Comparison of ENCODE assay signal across 9 mouse cellular contexts in genomic region chr7:144837891-144838488, GRCm38 (mm10). TPM values are rescaled to one million over a fixed set of nuclear protein-coding genes. Genes with fewer than 3 reads are reported as not detected.
DNase-seq lines count a peak whose midpoint lies in the region; ATAC-seq lines count a peak whose summit lies in the region.
"Had no signal": no experiment of that assay in that cellular context is flagged by ENCODE, and none has a peak within 500 bp of the region (broad histone marks: within the 10 kb centered on the region; RNA-seq: fewer than 3 reads in every experiment).

Gene Fgf3, plus strand, starts transcription at chr7:144838083.

- peaks cover 68% of the 10 kb centered on the region for H3K27me3 ChIP-seq in forebrain, embryonic 15.5 days
- peaks cover 94% of the 10 kb centered on the region for H3K27me3 ChIP-seq in liver, embryonic 15.5 days

- H3K4me2 ChIP-seq in forebrain, embryonic 15.5 days (replicated peaks), result peak within 1 kb of the TSS; percentile 66
- peak within 1 kb of the TSS; percentile 23 for H3K4me2 ChIP-seq in liver, embryonic 15.5 days

- H3K27ac ChIP-seq in forebrain, embryonic 15.5 days (replicated peaks), result no peak within 1 kb of the TSS
- H3K27ac ChIP-seq in liver, embryonic 15.5 days (replicated peaks), result no peak within 1 kb of the TSS

- no peaks in the 10 kb centered on the region for H3K36me3 ChIP-seq in forebrain, embryonic 15.5 days
- no peaks in the 10 kb centered on the region for H3K36me3 ChIP-seq in liver, embryonic 15.5 days (replicated peaks)

- ATAC-seq in forebrain, embryonic 15.5 days (replicated peaks), result peak; percentile 42; the same call in 1 of the 2 replicates
- no peak for ATAC-seq in liver, embryonic 15.5 days (ENCODE audit: insufficient read depth)

- WGBS in forebrain, embryonic 15.5 days, result 1% methylated on average over 34 of the region's 43 CpGs
- 3% methylated on average over 41 of the region's 43 CpGs for WGBS in liver, embryonic 15.5 days (ENCODE audit: insufficient replicate concordance)

- H3K9me3 ChIP-seq in forebrain, embryonic 15.5 days, result no peaks in the 10 kb centered on the region
- no peaks in the 10 kb centered on the region for H3K9me3 ChIP-seq in liver, embryonic 15.5 days (replicated peaks)

- H3K4me3 ChIP-seq in forebrain, embryonic 15.5 days, result peak within 1 kb of the TSS; percentile 48
- H3K4me3 ChIP-seq in liver, embryonic 15.5 days (replicated peaks), result peak within 1 kb of the TSS; percentile 9; the same call in 1 of the 2 replicates

- peak within 1 kb of the TSS; percentile 42 for H3K9ac ChIP-seq in forebrain, embryonic 15.5 days (replicated peaks)
- H3K9ac ChIP-seq in liver, embryonic 15.5 days, result no peak within 1 kb of the TSS

- DNase-seq in embryo, embryonic 10 days (ENCODE audit: low spot score), result peak; percentile 39
- no peak for DNase-seq in embryo, embryonic 9.5 days (ENCODE audit: extremely low spot score)
- peak; percentile 25 for DNase-seq in 416B (ENCODE audit: low read depth)
- no peak for DNase-seq in spleen, postnatal 14 days (ENCODE audit: low spot score in 2 of 2)
- no peak for DNase-seq in kidney, adult 8-10 months
- no peak for DNase-seq in cerebellum, adult 8-10 months
- DNase-seq: adrenal gland, postnatal 25 days had no signal

- peaks cover 17% of the 10 kb centered on the region for H3K4me1 ChIP-seq in forebrain, embryonic 15.5 days
- 0 out of 2 replicates have a peak, but pooled peaks cover 3% of the 10 kb centered on the region for H3K4me1 ChIP-seq in liver, embryonic 15.5 days (replicated peaks)

RNA-seq across cellular contexts. Expression of gene Fgf3, which starts in this region (rescaled TPM):
- 2.5 and 2.7 TPM in 2 replicates for polyA plus RNA-seq in forebrain, embryonic 15.5 days (2015; fragmentation: Nextera tagmentation; extraction: Ambion mirVana)
- 0.06 TPM in 1 of 2 replicates, not detected in the other for polyA plus RNA-seq in liver, embryonic 15.5 days (2015; fragmentation: Nextera tagmentation; extraction: Ambion mirVana)

Comparison
In these comparisons a context has a peak if more than half of its experiments do, and no peak if none do; other contexts are left out.
1. DNase-seq: peak in embryo, embryonic 10 days (single experiment) and 416B (single experiment); none in embryo, embryonic 9.5 days (single experiment), spleen, postnatal 14 days (0 of 2), kidney, adult 8-10 months (0 of 2) and cerebellum, adult 8-10 months (single experiment).